Mouse (Mus musculus) liver, postnatal 0 days (tissue): ENCODE data around the gene Plk1. TPM values are rescaled to one million over a fixed set of nuclear protein-coding genes. Genes with fewer than 3 reads are reported as not detected.

Experiments
- ATAC-seq: fragments of 200-750 bp; cut with Nextera tagmentation; 2 replicates; pipeline ENCODE4 v1.8.0; 2017; ENCODE audit warnings: mild to moderate bottlenecking, moderate library complexity
- DNase-seq: peaks from one replicate; pipeline ENCODE4 v3.0.0-alpha.2; 2016
- H3K27ac ChIP-seq: fragments of 300-500 bp; sonication (generic); 2 replicates; pipeline ENCODE4 v1.5.1; 2014; ENCODE audit warnings: antibody characterized with exemption, moderate library complexity, mild to moderate bottlenecking, low read depth
- H3K27me3 ChIP-seq: fragments of 300-500 bp; sonication (generic); 2 replicates; pipeline ENCODE4 v1.6.1; 2014; ENCODE audit warnings: low read length, control low read depth, mixed read lengths; ENCODE audit not compliant: insufficient read depth
- H3K36me3 ChIP-seq: fragments of 300-500 bp; sonication (generic); replicated peaks from 2 replicates; pipeline ENCODE4 v1.6.1; 2014; ENCODE audit warnings: mild to moderate bottlenecking, control low read depth, low read length, moderate library complexity, mixed read lengths; ENCODE audit not compliant: insufficient read depth
- H3K4me1 ChIP-seq: fragments of 300-500 bp; sonication (generic); 2 replicates; pipeline ENCODE4 v1.6.1; 2014; ENCODE audit warnings: antibody characterized with exemption, mild to moderate bottlenecking, control low read depth; ENCODE audit not compliant: insufficient read depth
- H3K4me2 ChIP-seq: fragments of 300-500 bp; sonication (generic); 2 replicates; pipeline ENCODE4 v1.6.1; 2014; ENCODE audit warnings: low read depth, mild to moderate bottlenecking, low read length, moderate library complexity, mixed read lengths
- H3K4me3 ChIP-seq: fragments of 300-500 bp; sonication (generic); 2 replicates; pipeline ENCODE4 v1.5.1; 2014; ENCODE audit warnings: low read depth, low read length
- H3K9ac ChIP-seq: fragments of 300-500 bp; sonication (generic); replicated peaks from 2 replicates; pipeline ENCODE4 v1.6.1; 2014; ENCODE audit warnings: mild to moderate bottlenecking, moderate library complexity
- H3K9me3 ChIP-seq: fragments of 300-500 bp; sonication (generic); 2 replicates; pipeline ENCODE4 v1.6.1; 2016; ENCODE audit warnings: mild to moderate bottlenecking, control low read depth, low read length, mixed read lengths
- CTCF ChIP-seq: sonication (generic); IDR thresholded peaks from 2 replicates; pipeline ENCODE4 v1.5.1; 2016; ENCODE audit warnings: antibody characterized with exemption, low read depth
- EP300 ChIP-seq: IDR thresholded peaks from 2 replicates; pipeline ENCODE4 v1.6.1; 2016; ENCODE audit warnings: antibody characterized with exemption, low read depth, mild to moderate bottlenecking
- WGBS: fragments of 180-500 bp; shearing (Covaris S2); extraction: QIAGEN DNeasy Blood & Tissue Kit; methylation state at CpG from one replicate; pipeline ENCODE4 v1.1.7; 2014; ENCODE audit not compliant: insufficient replicate concordance; 5-methylcytosine and 5-hydroxymethylcytosine counted together
- polyA plus RNA-seq: library from polyadenylated mRNA; unstranded; fragments of >200 nt; fragmentation: Nextera tagmentation; extraction: Ambion mirVana; gene quantifications from 2 replicates; pipeline ENCODE4 v1.2.1, GENCODE M21; 2015

Gene Plk1
- polyA plus RNA-seq, 1 experiment from 2014 or later: 43.4 TPM

DNA sequence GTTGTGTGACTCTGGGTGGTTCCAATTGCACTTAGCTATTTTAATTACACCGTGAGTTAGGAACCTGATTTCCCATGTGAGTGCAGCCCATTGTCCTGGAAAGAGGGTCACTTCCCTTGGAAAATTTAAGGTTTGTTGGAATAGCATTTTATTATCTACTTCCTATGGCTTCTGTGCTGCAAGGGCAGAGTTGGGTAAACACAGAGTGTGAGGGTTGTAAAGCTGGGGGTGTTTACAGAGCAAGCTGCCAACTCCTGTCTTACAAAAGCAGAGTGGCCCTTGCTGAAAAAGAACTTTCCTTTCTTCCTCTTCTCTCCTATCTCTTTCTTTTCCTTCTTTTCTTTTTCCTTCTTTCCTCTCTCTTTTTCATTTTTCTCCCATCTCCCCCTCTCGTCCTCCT is 44.7 kb downstream of the Plk1 start:
- no peak for ATAC-seq
- Histone ChIP-seq H3K4me2 (no peak overlapping the region), H3K4me1 (peaks cover 3% of the 10 kb centered on the region; the same call in 1 of the 2 replicates), H3K9ac (no peak overlapping the region), H3K27me3 (no peaks in the 10 kb centered on the region), H3K36me3 (no peaks in the 10 kb centered on the region), H3K9me3 (no peaks in the 10 kb centered on the region), H3K27ac (no peak overlapping the region), H3K4me3 (no peak overlapping the region)
- TF ChIP-seq EP300 (no peak), CTCF (no peak)
- WGBS: 38% methylated on average over 2 of the region's 2 CpGs
- DNase-seq: no peak

DNA sequence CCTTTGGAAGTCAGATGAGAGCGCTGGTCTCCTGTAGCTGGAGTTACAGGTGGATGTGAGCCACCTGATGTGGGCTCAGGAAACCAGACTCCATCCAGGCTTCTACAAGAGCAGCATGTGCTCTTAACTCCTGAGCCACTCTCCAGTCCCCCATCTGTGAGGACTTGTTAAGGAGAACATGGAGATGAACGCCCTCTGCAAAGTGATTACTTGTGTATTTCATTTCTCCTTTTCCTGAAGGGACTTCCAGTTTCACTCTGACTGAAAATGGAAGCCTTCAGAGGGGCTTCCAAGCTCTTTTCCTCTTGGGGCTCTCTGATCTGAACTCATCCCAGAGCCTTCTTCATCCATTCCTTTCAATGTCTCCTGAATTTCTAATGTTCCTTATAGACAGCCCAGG is 46.9 kb downstream of the Plk1 start:
- WGBS: 69% methylated on average over 2 of the region's 2 CpGs
- H3K36me3 ChIP-seq: no peaks in the 10 kb centered on the region
- ATAC-seq (no peak), DNase-seq (no peak)
- H3K4me1 ChIP-seq: no peaks in the 10 kb centered on the region
- H3K9me3 ChIP-seq: no peaks in the 10 kb centered on the region
- H3K27ac ChIP-seq: no peak overlapping the region
- no peak overlapping the region for H3K4me2 ChIP-seq
- no peak overlapping the region for H3K4me3 ChIP-seq
- TF ChIP-seq EP300 (no peak), CTCF (no peak)
- no peak overlapping the region for H3K9ac ChIP-seq
- no peaks in the 10 kb centered on the region for H3K27me3 ChIP-seq

DNA sequence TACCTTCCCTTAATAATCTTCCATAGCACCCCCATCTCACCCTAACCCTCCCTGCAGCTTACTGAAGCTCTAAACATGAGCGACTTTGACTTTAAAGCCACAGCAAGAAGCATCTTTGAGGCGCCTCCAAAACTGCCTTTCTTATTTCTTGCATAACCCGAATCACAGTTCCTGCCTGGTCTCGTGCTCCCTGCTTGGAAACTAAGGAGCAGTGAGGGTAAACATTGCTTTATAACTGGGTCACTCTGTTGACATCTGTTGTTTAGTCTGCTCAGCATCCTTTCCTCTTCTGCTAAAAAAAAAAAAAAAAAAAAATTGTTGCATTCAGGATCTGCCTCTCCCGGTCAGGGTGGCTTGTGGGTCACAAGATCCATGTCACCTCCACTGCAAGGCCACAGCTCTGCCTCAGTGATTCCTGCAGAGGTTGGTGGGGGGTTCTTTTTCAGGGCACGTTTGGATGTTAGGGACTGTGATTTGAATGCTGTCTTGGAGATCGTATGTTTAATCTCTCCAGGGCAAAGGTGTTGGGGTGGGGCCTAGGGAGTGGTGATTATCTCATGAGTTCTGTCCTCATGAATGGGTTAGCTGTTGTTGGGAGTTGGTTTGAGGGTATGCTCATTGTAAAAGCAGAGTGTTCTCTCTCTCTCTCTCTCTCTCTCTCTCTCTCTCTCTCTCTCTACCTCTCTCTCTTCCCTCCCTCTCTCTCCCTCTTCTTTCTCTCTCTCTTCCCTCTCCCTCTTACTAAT is 49.2 kb downstream of the Plk1 start:
- Histone ChIP-seq H3K36me3 (no peaks in the 10 kb centered on the region), H3K9ac (no peak overlapping the region), H3K4me3 (no peak overlapping the region), H3K27ac (no peak overlapping the region), H3K9me3 (no peaks in the 10 kb centered on the region), H3K27me3 (no peaks in the 10 kb centered on the region), H3K4me1 (no peaks in the 10 kb centered on the region), H3K4me2 (no peak overlapping the region)
- DNase-seq (no peak), ATAC-seq (no peak)
- TF ChIP-seq CTCF (no peak), EP300 (no peak)
- 29% methylated on average over 7 of the region's 7 CpGs for WGBS

DNA sequence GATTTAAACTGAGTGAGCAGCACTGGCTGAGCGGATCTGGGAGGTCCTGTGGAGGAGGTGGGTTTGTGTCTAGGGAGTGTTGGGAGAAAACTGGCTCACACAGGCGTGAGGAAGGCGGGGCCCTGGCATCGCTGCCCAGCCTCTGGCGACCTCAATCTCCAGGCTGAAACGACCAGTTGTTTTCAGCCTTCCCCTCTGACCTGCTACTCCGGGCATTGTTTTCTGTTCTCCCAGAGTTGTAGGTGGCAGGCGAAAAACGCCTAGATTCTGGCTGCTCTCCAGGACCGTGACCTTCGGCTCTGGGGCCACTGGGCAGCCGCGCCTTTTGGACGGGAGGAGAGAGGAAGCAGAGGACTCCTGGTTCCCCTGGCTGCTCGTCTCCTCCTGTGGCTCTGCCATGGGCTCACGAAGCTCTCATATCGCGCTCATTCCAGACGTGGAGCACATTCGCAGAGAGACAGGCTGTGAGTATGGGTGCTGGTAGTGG is 60.1 kb downstream of the Plk1 start, which contains the start of gene Chp2:
Gene Chp2 (plus strand): TSS at position 182 of the 487 bp plus-strand sequence.
- Histone ChIP-seq H3K9me3 (no peaks in the 10 kb centered on the region), H3K4me1 (no peaks in the 10 kb centered on the region), H3K9ac (peak within 1 kb of the TSS; percentile 38), H3K27me3 (no peaks in the 10 kb centered on the region), H3K27ac (peak within 1 kb of the TSS; percentile 16; the same call in 1 of the 2 replicates), H3K4me2 (peak within 1 kb of the TSS; percentile 64), H3K36me3 (no peaks in the 10 kb centered on the region), H3K4me3 (peak within 1 kb of the TSS; percentile 33; the same call in 1 of the 2 replicates)
- TF ChIP-seq EP300 (no peak), CTCF (no peak)
- ATAC-seq: peak; percentile 75
- 15% methylated on average over 20 of the region's 20 CpGs for WGBS
- DNase-seq: peak; percentile 72

Other genes starting within 250 kb of the Plk1 start
- 4.2 and 5.4 TPM in 2 replicates for gene Cog7, start 177.7 kb upstream of the Plk1 start, polyA plus RNA-seq
- 9.7 and 10.1 TPM in 2 replicates for gene Gga2, start 138.2 kb upstream of the Plk1 start, polyA plus RNA-seq
- 10.9 and 11.0 TPM in 2 replicates for gene Ubfd1, start 92.3 kb upstream of the Plk1 start, polyA plus RNA-seq
- 8.3 TPM in 2 replicates for gene Ears2, start 92.2 kb upstream of the Plk1 start, polyA plus RNA-seq
- 554 and 564 TPM in 2 replicates for gene Ndufab1, start 57.6 kb upstream of the Plk1 start, polyA plus RNA-seq
- 4.5 and 6.5 TPM in 2 replicates for gene Palb2, start 26.5 kb upstream of the Plk1 start, polyA plus RNA-seq
- 30.5 and 33.1 TPM in 2 replicates for gene Dctn5, start 26.4 kb upstream of the Plk1 start, polyA plus RNA-seq
- gene Ern2, start 26.8 kb downstream of the Plk1 start, polyA plus RNA-seq: not detected in 2 replicates
- gene Chp2, start 60.1 kb downstream of the Plk1 start, polyA plus RNA-seq: 2.1 and 2.9 TPM in 2 replicates
- gene Prkcb, start 129.3 kb downstream of the Plk1 start, polyA plus RNA-seq: 8.1 TPM in 2 replicates